Mouse (Mus musculus): ENCODE data around the gene Rac2.

GRCm38 (mm10) chr15:78557693-78558535 lies 14.7 kb downstream of the Rac2 start:
- TF ChIP-seq POLR2A (IDR thresholded peaks at IDR 0.05; ENCODE audit: control insufficient read depth, extremely low read depth, insufficient read depth, low read length, poor library complexity) (no peak), CTCF (IDR thresholded peaks at IDR 0.05; ENCODE audit: borderline replicate concordance, control insufficient read depth, extremely low read depth, insufficient read depth, low read length, poor library complexity) (no peak)

All from thymus, adult 2 months (tissue).